Mouse (Mus musculus): ENCODE measurements at regions not wholly inside any gene's neighbourhood (a gene's known extent, or its start where the extent isn't known, plus 50 kb on each side); places are given as distances from the start of the nearest gene placed in this dataset.
A peak's percentile ranks its signal among the peaks of the same experiment; 100 is the strongest.

DNA sequence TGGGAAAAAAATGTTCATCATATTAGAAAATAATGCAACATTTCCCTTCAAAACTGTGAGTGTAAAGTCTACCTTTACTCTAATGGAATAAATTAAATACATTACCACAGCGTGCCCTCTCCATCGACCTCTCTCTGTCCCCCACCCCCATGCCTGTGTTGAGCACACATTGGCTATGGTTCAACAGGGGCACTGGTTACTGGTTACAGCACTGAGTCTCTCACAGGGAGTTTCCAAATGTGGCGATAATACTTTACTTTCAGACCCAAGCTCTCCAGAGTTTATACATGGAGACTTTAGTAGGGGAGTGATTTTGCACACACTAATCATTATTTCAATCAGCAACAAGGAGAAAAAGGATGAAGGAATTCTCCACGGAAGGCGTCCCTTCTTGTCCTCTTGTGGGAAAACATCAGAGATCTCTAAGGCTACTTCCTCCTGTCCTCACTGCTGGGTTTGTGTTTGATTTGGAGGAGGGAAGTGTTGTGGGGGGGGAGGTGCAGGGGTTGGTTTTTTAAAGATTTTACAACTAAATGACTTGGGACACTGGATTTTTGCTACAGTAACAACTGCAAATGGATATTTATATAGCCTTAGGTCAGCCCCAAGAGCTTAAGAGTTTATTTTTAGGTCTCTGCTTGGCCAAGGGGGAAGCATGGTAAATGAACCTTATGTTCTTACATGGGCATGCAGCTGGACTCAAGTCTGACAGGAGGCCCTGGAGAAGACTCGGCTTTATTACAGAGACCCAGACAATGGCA, 85.6 kb upstream of the 4933415F23Rik start:
- 34% methylated on average over 6 of the region's 6 CpGs for WGBS
- TF ChIP-seq POLR2A (IDR thresholded peaks at IDR 0.05; ENCODE audit: low read depth, low read length), result no peak
- no peak for TF ChIP-seq CTCF (conservative IDR thresholded peaks at IDR 0.05; ENCODE audit: insufficient read depth, insufficient read length, low read depth, low read length)
- Histone ChIP-seq H3K36me3 (ENCODE audit: control insufficient read depth, insufficient read depth, low read length) (no peaks in the 10 kb centered on the region), H3K4me1 (ENCODE audit: control insufficient read depth, insufficient read depth, low read length) (peaks cover 10% of the 10 kb centered on the region), H3K27me3 (replicated peaks; ENCODE audit: control insufficient read depth, insufficient read depth, low read length) (no peaks in the 10 kb centered on the region; the same call in 1 of the 2 replicates), H3K4me3 (ENCODE audit: insufficient read depth, low read depth, low read length) (no peak overlapping the region), H3K27ac (ENCODE audit: insufficient read depth, low read depth, low read length) (peak overlapping the region; percentile 58)
- peak; percentile 23 for DNase-seq

- Histone ChIP-seq H3K27me3 (replicated peaks; ENCODE audit: control insufficient read depth, insufficient read depth, low read length) (no peaks in the 10 kb centered on the region; the same call in 1 of the 2 replicates), H3K4me3 (ENCODE audit: insufficient read depth, low read depth, low read length) (no peak overlapping the region), H3K27ac (ENCODE audit: insufficient read depth, low read depth, low read length) (peak overlapping the region; percentile 63), H3K4me1 (ENCODE audit: control insufficient read depth, insufficient read depth, low read length) (peaks cover 9% of the 10 kb centered on the region), H3K36me3 (ENCODE audit: control insufficient read depth, insufficient read depth, low read length) (no peaks in the 10 kb centered on the region)
- 63% methylated on average over 9 of the region's 9 CpGs for WGBS
- TF ChIP-seq POLR2A (IDR thresholded peaks at IDR 0.05; ENCODE audit: low read depth, low read length), result no peak
- TF ChIP-seq CTCF (conservative IDR thresholded peaks at IDR 0.05; ENCODE audit: insufficient read depth, insufficient read length, low read depth, low read length), result no peak
- DNase-seq, result peak; percentile 73
These were observed 82.7 kb upstream of the 4933415F23Rik start for GRCm38 (mm10) chr1:23184728-23185127.

GRCm38 (mm10) chr1:23182541-23182940, 80.5 kb upstream of the 4933415F23Rik start:
- Histone ChIP-seq H3K36me3 (ENCODE audit: control insufficient read depth, insufficient read depth, low read length) (no peaks in the 10 kb centered on the region), H3K4me3 (ENCODE audit: insufficient read depth, low read depth, low read length) (no peak overlapping the region), H3K27me3 (replicated peaks; ENCODE audit: control insufficient read depth, insufficient read depth, low read length) (no peaks in the 10 kb centered on the region; the same call in 1 of the 2 replicates), H3K4me1 (ENCODE audit: control insufficient read depth, insufficient read depth, low read length) (peaks cover 2% of the 10 kb centered on the region; the same call in 1 of the 2 replicates), H3K27ac (ENCODE audit: insufficient read depth, low read depth, low read length) (no peak overlapping the region)
- DNase-seq, result peak; percentile 80
- TF ChIP-seq CTCF (conservative IDR thresholded peaks at IDR 0.05; ENCODE audit: insufficient read depth, insufficient read length, low read depth, low read length), result no peak
- TF ChIP-seq POLR2A (IDR thresholded peaks at IDR 0.05; ENCODE audit: low read depth, low read length), result no peak

DNA sequence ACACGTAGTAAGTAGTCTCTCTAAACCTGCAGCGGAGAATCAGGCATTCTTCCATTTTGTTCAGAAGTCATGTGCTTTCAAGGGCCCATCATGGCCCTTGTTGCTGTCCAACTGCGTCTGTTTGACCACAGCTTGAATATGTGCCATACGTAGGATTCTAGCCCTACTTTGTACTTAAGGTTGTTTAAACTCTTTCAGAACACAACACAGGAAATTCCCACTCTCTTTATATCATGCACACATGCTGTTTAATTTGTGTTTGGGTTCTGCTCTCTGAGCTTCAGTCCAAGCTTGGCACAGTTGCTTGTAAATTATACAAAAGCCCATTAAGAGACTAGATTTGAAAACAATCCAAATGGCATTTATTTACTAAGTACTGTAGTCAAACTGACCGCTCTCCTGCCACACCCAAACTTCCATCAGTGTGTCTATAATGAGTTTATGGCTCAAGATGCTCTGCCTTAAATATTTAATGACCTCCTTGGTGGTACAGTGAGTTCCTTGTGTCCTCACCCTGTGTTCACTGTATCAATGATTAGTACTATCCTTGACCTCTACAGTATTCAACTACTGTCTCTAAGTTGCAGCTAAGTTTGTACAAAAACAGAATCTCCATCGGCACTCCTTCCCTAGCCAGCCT, 76.4 kb upstream of the 4933415F23Rik start:
- Histone ChIP-seq H3K27ac (ENCODE audit: insufficient read depth, low read depth, low read length) (no peak overlapping the region), H3K27me3 (replicated peaks; ENCODE audit: control insufficient read depth, insufficient read depth, low read length) (no peaks in the 10 kb centered on the region), H3K36me3 (ENCODE audit: control insufficient read depth, insufficient read depth, low read length) (no peaks in the 10 kb centered on the region), H3K4me3 (ENCODE audit: insufficient read depth, low read depth, low read length) (no peak overlapping the region), H3K4me1 (ENCODE audit: control insufficient read depth, insufficient read depth, low read length) (peaks cover 7% of the 10 kb centered on the region; the same call in 1 of the 2 replicates)
- no peak for TF ChIP-seq CTCF (conservative IDR thresholded peaks at IDR 0.05; ENCODE audit: insufficient read depth, insufficient read length, low read depth, low read length)
- TF ChIP-seq POLR2A (IDR thresholded peaks at IDR 0.05; ENCODE audit: low read depth, low read length), result no peak
- WGBS, result 80% methylated on average over 6 of the region's 6 CpGs
- no peak for DNase-seq

DNA sequence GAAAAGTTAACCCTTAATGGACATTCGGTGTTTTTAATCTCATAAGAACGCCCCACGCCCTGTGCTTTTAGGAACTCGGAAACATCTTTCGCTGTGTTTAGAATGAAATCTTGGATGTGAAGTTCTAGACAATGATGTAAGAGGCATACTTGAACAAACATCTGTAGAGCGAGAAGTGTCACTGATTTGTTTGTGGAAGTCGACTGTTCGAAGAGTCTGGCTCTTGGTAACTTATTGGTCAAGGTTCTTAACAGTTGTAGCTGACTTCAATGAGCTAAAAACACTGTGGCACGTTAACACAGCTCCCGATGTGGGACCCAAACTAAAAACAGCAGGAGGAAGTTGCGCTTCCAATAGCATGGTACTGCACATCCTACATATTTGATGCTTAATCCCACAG, 72.0 kb upstream of the 4933415F23Rik start:
- TF ChIP-seq POLR2A (IDR thresholded peaks at IDR 0.05; ENCODE audit: low read depth, low read length), result no peak
- no peak for TF ChIP-seq CTCF (conservative IDR thresholded peaks at IDR 0.05; ENCODE audit: insufficient read depth, insufficient read length, low read depth, low read length)
- Histone ChIP-seq H3K27me3 (replicated peaks; ENCODE audit: control insufficient read depth, insufficient read depth, low read length) (no peaks in the 10 kb centered on the region), H3K4me3 (ENCODE audit: insufficient read depth, low read depth, low read length) (no peak overlapping the region), H3K36me3 (ENCODE audit: control insufficient read depth, insufficient read depth, low read length) (no peaks in the 10 kb centered on the region), H3K27ac (ENCODE audit: insufficient read depth, low read depth, low read length) (peak overlapping the region; percentile 69), H3K4me1 (ENCODE audit: control insufficient read depth, insufficient read depth, low read length) (peaks cover 14% of the 10 kb centered on the region)
- DNase-seq, result no peak
- 83% methylated on average over 11 of the region's 11 CpGs for WGBS

GRCm38 (mm10) chr1:23173054-23173802, 71.2 kb upstream of the 4933415F23Rik start:
- H3K4me1 ChIP-seq (ENCODE audit: control insufficient read depth, insufficient read depth, low read length), result peaks cover 14% of the 10 kb centered on the region
- no peaks in the 10 kb centered on the region for H3K27me3 ChIP-seq (replicated peaks; ENCODE audit: control insufficient read depth, insufficient read depth, low read length)
- 29% methylated on average over 7 of the region's 7 CpGs for WGBS
- H3K36me3 ChIP-seq (ENCODE audit: control insufficient read depth, insufficient read depth, low read length), result no peaks in the 10 kb centered on the region
- no peak overlapping the region for H3K4me3 ChIP-seq (ENCODE audit: insufficient read depth, low read depth, low read length)
- peak; percentile 66 for DNase-seq
- no peak for TF ChIP-seq CTCF (conservative IDR thresholded peaks at IDR 0.05; ENCODE audit: insufficient read depth, insufficient read length, low read depth, low read length)
- TF ChIP-seq POLR2A (IDR thresholded peaks at IDR 0.05; ENCODE audit: low read depth, low read length), result no peak
- H3K27ac ChIP-seq (ENCODE audit: insufficient read depth, low read depth, low read length), result peak overlapping the region; percentile 88

Measured in kidney, adult 2 months (tissue).